9 mouse cellular contexts compared by ENCODE assay signal in genomic region chr6:84375498-84375897, GRCm38 (mm10).
DNase-seq lines count a peak whose midpoint lies in the region; ATAC-seq and TF ChIP-seq lines count a peak whose summit lies in the region.
"Had no signal": no experiment of that assay in that cellular context is flagged by ENCODE, and none has a peak within 500 bp of the region (broad histone marks: within the 10 kb centered on the region; RNA-seq: fewer than 3 reads in every experiment).

No protein-coding gene starts in this region.

- no peak overlapping the region for H3K4me3 ChIP-seq in layer of hippocampus, adult 2 months
- H3K4me3 ChIP-seq in cerebellum, adult 2 months (replicated peaks; ENCODE audit: insufficient read depth, low read depth, low read length), result no peak overlapping the region
- no peak overlapping the region for H3K4me3 ChIP-seq in limb, embryonic 10.5 days
- H3K4me3 ChIP-seq: myocyte had no signal

- no peaks in the 10 kb centered on the region for H3K36me3 ChIP-seq in limb, embryonic 10.5 days

- TF ChIP-seq POLR2A in cerebellum, adult 2 months (IDR thresholded peaks at IDR 0.05; ENCODE audit: borderline replicate concordance, insufficient read depth, low read length), result no peak

- no peaks in the 10 kb centered on the region for H3K27me3 ChIP-seq in cerebellum, adult 2 months (ENCODE audit: control insufficient read depth, insufficient read depth, low read length)
- H3K27me3 ChIP-seq in limb, embryonic 10.5 days (ENCODE audit: low read depth, poor library complexity, severe bottlenecking), result peaks cover 34% of the 10 kb centered on the region

- whole genome bisulfite sequencing in cerebellum, adult 2 months, result 31% methylated on average over 8 of the region's 8 CpGs
- WGBS in limb, embryonic 10.5 days, result 17% methylated on average over 8 of the region's 8 CpGs

- peak; percentile 74 for ATAC-seq in granulocyte monocyte progenitor cell, adult 5-6 weeks (replicated peaks; ENCODE audit: poor library complexity, severe bottlenecking)

- TF ChIP-seq CTCF in layer of hippocampus, adult 2 months (conservative IDR thresholded peaks at IDR 0.05), result peak; percentile 96
- peak; percentile 73 for TF ChIP-seq CTCF in cerebellum, adult 2 months (IDR thresholded peaks at IDR 0.05; ENCODE audit: borderline replicate concordance, insufficient read depth, low read depth, low read length)

- H3K9me3 ChIP-seq in limb, embryonic 10.5 days (replicated peaks), result no peaks in the 10 kb centered on the region

- 0 out of 2 replicates have a peak, but pooled peaks cover 3% of the 10 kb centered on the region for H3K4me1 ChIP-seq in cerebellum, adult 2 months (ENCODE audit: control insufficient read depth, insufficient read depth, low read length)
- H3K4me1 ChIP-seq in limb, embryonic 10.5 days, result peaks cover 15% of the 10 kb centered on the region

- DNase-seq in layer of hippocampus, adult 2 months (ENCODE audit: low spot score in 2 of 2), result peak; percentile 2 to 61
- DNase-seq in layer of hippocampus, adult 9-10 months (ENCODE audit: low spot score), result no peak
- DNase-seq in Muller cell, postnatal 12 days (ENCODE audit: inconsistent ontology term), result peak; percentile 54
- DNase-seq in cerebellum, adult 2 months, result peak; percentile 32 to 33
- DNase-seq in limb, embryonic 10.5 days (ENCODE audit: low spot score), result peak; percentile 77
- peak; percentile 79 for DNase-seq in retina, embryonic 14.5 days (ENCODE audit: low spot score)
- no peak for DNase-seq in c-Kit-positive CD71-positive TER-119-positive erythroid progenitor cells, embryonic 14.5 days (ENCODE audit: low spot score)

- H3K27ac ChIP-seq in layer of hippocampus, adult 2 months, result no peak overlapping the region
- H3K27ac ChIP-seq in cerebellum, adult 2 months (ENCODE audit: insufficient read depth, low read length), result no peak overlapping the region
- H3K27ac ChIP-seq in limb, embryonic 10.5 days, result peak overlapping the region; percentile 53

Comparison
In these comparisons a context has a peak if more than half of its experiments do, and no peak if none do; other contexts are left out.
1. DNase-seq: peak in layer of hippocampus, adult 2 months (2 of 2), Muller cell, postnatal 12 days (single experiment), cerebellum, adult 2 months (2 of 2), limb, embryonic 10.5 days (single experiment) and retina, embryonic 14.5 days (single experiment); none in layer of hippocampus, adult 9-10 months (single experiment) and c-Kit-positive CD71-positive TER-119-positive erythroid progenitor cells, embryonic 14.5 days (single experiment).